Mouse (Mus musculus) common myeloid progenitor, adult 5-6 weeks (primary cell): ENCODE results near the gene Dhcr24. TPM values are rescaled to one million over a fixed set of nuclear protein-coding genes. Genes with fewer than 3 reads are reported as not detected.
A peak's percentile ranks its signal among the peaks of the same experiment; 100 is the strongest.

Experiments
- ATAC-seq: replicated peaks from 2 replicates; pipeline ENCODE4 v1.8.0; 2016; ENCODE audit warnings: low read depth, mild to moderate bottlenecking, moderate TSS enrichment, inconsistent platforms; ENCODE audit not compliant: poor library complexity, severe bottlenecking
- total RNA-seq: library from RNA; stranded (forward); fragments of 200-1000, 187-1606 nt; gene quantifications from 2 replicates; pipeline ENCODE4 v1.2.3, GENCODE M21; 2017

Dhcr24 gene
- 12.6 and 15.8 TPM in 2 replicates for total RNA-seq

DNA sequence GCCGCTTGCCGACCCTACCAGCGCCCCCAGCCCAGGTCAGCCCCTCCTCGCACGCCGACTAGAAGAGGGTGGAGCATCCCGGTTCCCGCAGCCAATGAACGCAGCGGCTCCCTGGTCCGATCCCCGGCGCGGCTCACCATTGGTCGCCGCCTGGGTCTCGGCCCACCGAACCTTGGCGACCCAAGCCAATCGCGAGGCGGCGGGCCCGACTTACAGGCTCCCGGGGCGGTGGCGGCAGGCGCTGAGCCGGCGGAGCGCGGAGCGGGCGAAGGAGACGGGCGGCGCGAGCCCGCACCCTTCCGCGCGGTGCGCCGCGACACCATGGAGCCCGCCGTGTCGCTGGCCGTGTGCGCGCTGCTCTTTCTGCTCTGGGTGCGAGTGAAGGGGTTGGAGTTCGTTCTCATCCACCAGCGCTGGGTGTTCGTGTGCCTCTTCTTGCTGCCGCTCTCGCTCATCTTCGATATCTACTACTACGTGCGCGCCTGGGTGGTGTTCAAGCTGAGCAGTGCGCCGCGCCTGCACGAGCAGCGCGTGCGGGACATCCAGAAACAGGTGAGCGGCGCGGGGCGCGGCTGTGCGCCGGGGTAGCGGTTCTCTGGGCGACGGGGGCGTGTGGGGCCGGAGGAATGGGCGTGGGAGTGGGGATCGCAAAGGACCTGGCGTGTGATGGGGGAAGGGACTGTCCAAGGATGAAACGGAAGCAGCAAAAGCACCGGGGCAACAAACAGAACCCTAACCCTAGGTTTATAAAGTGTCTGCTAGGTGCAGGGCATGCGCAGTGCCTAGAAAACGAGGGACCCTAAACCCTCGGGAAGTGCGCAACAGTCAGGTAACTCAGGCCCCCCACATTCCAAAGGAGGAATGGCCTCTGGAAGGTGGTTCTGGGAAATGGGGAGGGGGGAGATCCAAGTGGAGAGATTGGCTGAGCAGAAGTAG lies at the start of gene Dhcr24:
TSS of gene Dhcr24 (plus strand) at position 193 of the 936 bp plus-strand sequence.
- peak; percentile 79 for ATAC-seq

DNA sequence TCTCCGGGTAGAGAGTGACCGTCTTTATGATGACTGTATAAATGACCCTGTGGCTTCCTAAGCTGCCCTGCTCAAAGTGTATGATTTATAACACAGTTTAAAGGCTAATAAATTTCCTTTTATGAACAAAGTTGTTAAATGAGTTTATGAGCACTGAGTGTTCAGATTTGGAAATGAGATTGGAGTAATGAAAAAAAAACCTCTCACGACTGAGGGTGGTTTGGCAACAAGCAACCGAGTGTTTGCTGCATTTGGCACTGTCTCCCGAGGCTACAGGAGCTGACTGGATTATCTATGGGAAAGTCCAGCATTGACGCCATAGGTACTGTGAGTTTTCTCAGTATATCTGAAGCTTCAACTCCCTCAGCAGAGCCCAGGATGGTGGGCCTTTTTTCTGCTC lies 46.2 kb upstream of the Dhcr24 start:
- no peak for ATAC-seq

DNA sequence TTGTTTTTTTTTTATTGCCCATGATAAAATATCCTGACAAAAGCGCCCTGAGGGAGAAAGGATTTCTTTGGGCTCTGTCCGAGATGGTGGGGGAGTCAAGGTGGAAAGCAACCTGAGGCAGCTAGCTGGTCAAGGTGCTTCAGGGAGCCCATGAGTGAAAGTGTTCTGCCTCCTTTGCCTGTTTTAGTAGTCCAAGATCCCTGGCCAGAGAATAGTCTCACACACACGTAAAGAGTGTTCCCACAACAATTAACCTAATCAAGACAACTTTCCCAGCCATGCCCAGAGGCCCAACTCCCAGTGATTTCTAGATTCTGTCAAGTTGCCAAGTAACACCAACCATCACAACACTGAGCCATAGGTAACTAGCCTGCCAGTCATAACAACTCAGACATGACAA lies 38.3 kb upstream of the Dhcr24 start:
- no peak for ATAC-seq

DNA sequence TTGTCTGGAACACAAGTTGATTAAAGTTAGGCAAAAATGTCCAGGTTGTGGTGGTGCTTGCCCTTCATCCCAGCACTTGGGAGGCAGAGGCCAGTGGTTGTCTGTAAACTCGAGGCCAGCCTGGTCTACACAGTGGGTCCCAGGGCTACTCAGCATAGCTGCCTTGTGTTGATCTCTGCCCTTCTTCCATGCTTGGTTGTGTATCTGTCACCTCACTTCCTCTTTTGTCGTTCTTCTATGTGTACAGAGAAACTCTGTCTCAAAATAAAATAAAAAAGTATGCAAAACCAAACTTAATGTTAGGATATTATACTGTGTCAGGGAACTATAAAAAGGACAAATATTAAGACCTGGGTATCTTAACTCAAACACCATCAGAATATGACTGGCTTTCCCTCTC lies 36.7 kb upstream of the Dhcr24 start:
- peak; percentile 63 for ATAC-seq

DNA sequence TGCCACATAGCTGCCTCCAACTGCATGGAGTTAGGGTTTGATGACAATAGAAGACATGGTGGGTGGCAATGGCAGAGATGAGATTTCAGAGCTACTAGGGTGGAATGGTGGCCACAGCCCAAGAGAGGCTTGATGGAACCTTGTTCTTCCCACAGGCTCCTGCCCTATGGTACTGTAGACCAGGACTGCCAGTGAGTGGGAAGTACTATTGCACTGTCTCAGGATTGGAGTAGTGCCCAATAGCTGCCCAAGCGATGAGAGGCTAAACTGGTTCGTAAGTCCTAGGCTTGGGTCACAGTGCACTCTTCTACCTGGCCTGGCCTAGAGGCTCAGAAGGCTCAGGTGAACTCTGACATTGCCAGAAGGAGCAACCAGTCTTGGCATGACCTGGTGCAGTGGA lies 35.8 kb upstream of the Dhcr24 start:
- no peak for ATAC-seq

DNA sequence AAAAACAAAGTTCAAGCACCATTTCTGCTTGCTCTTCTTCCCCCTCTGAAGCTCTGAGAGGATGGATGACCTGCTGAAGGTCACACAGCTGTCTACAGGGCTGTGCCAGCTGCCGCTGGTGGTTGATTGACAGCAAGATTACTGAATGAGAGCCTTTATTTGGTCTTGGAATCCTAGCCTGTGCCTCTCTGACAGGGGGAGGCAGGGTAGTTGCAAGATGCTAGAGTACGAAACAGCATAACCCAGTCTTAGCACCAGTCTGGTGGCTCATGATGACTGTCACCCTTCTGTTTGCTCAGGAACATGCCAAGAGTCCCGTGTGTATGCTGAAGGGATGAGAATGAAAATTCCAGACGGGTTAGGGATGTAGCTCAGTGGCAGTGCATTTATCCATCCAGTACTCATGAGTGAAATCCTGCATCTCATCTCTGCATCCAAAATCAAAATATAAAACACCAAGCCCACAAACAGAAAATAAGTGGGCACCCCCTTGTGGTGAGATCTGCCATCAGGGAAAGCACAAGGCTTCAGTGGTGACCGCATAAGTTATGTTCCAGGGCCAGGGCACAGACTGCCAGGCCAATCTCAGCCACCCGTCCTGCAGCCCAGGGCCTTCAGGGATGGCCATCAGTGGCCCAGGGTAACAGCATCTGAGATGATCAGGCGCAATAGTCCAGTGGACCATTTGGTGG lies 32.8 kb upstream of the Dhcr24 start:
- no peak for ATAC-seq

DNA sequence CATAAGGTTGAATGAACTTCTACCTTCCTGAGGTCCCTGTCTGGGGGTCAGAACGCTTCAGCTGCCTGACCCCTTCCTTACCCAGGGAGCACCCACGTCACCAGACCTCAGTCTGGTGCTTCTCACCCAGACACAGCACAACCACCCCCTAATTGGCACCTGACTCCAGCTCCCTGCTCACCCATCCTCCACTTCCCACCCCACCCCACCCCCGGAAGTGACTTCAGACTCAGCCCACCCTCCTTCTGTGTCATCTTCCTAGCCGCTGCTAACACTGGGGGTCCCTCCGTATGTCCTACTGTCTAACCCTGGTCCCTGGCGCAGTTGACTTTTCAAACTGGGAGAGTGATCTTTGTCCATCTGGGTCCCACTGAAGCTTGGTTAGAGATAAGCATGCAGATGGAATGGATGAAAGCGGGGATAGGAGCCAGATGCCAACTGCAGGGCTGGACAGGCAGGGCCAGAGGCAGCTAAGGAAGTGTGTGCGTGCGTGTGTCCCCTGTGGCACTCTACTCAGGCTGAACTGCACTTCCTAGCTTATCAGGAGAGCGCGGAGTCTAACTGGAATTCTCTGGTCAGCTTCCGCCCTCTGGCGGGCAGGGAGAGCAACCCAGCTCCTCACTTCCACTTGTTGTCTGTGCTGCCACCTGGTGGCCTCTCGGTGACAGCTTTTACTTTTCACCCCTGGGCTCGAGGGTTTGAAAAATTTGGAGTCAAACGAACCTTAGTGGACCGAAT lies 31.3 kb upstream of the Dhcr24 start:
- ATAC-seq = peak; percentile 97

DNA sequence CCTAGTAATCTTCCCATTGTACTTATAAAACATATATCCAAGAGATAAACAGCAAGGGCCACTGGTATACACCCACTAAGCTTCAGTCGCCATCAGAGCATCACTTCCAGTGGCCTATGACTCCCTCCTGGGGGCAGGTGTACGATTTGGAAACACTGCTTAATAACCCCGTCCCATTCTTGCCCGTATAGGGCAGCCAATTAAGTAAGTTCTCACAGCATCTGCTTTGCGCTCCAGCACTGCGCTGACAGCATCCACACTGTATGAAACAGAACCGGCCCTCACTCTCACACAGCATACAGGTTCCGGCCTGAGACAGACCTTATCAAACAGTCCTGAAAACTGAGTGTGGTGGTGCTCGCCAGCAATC lies 30.7 kb upstream of the Dhcr24 start:
- no peak for ATAC-seq

DNA sequence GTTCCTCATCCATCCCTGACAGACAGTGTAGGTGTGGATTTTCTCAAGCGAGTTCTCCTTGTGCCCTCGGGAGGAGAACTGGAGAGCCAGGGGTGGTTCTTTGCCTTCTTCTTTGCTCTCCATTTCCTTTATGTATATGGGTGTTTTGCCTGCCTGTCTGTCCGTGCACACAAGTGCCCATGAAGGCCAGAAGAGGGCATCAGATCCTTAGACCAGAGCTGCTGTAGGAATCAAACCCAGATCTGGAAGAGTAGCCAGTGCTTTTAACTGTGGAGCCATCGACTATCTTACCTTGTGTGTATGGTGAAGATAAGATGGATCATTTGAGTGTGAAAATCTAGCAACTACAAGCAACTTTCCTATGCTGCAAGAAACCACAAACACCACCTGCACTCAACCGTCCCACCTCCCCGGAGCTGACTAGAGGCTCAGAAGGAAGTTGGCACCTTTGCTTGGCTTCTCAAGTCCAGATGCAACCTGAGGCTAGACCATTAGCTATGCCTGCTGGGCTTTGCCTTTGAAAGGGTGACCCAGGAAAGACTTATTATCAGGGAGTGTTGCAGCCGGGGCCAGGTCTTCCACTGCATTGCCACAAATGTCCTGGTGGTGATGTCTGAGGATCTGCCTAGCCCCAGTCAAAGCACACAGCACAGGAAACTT lies 27.3 kb upstream of the Dhcr24 start:
- ATAC-seq = no peak

DNA sequence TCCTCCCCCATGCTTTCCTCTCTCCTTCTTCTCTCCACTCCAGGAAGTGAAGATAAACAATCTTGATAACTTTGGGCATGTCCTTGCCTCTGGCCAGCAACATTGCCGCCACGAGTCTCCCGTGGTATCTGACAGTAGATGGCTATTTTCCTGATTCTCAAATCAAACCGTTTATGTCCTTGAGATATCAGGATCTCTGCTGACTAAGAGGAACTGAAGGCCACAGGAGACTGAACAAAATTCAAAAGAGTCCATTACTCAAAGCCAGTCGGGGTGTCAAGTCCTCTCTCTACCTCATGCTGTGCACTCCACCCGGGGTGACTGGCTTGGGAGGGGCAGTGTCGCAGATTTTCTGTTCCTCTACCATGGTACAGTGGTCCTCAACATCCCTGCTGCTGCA lies 26.6 kb upstream of the Dhcr24 start:
- ATAC-seq = no peak

DNA sequence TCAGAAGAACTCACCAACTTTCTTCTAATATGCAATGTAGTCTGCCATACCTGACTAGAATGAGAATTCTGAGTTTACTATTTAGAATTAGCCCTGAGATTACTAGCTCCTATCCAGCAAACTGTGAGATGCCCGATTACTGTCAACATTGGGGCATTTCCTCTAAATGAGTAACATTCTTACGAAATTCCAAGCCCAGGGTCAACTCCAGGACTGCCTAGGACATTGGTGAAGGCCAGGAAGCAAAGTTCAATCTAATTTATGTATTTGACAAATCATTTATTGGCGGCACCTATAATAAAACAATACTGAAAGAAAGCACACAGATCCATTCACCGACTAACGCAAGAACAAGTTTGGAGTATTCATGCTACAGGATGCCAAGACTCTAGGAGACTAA lies 21.1 kb upstream of the Dhcr24 start:
- ATAC-seq = no peak

DNA sequence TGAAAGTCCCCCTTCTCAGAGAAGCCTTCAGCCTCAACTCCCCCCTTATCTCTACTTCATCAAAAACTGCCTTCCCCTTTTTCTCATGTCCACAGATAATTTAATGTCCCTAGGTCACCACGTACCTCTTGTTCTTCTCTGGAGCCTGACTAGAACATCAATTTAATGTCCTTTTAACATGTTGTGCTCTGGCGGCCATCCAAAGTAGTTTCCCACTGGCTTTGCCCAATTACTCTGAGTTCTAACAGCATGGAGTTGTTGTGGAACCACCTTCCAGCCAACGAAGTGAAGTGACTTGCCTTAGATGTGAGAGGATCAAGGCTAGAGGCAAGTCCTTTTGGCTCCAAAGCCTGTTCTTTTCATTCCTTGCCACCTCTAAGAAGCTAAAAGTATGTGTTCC lies 19.3 kb upstream of the Dhcr24 start:
- ATAC-seq = no peak

DNA sequence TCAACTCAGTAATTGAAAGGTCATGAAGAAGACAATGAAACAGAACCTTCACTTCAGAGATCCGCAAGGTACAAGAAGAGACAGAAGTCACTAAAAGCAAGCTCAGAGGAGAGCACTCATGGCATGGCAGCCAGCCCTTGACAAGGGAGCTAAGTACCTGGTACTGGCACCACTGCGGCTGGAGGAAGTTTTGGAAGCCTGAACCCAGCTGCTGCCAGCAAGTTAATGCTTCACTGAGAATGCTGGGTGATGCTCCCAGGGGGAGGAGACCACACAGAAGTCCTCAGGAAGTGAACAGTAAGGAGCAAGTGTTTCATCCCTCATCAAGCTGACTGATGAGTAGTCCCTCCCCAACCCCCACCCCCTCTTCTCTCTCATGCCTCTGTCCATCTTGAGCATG lies 18.6 kb upstream of the Dhcr24 start:
- ATAC-seq = no peak

DNA sequence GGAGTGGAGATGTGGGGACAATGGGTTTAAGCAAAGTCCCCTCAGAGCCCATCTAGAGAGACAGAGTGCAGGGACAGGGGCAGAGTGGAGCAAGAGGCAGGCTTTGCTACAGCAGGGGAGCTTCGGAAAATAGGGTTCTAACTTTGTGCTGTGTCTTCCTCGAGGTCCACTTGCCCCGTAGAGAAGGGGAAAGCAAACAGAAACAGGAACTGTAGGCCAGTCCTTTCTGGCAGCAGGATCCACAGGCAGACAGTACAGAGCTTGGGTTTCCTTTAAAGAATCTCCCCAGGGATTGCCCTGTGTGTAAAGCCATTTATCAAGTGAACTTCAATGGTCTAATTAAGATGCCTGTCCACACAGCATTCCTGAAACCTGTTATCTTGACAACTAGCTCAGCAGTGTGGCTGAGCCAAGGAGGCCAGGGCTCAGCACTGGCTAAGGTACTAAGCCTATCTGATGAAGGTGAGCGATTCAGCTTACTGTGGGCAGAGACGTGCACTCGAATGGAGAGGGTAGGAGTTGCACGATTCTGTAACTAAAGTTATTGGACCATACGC lies 14.9 kb upstream of the Dhcr24 start:
- no peak for ATAC-seq

DNA sequence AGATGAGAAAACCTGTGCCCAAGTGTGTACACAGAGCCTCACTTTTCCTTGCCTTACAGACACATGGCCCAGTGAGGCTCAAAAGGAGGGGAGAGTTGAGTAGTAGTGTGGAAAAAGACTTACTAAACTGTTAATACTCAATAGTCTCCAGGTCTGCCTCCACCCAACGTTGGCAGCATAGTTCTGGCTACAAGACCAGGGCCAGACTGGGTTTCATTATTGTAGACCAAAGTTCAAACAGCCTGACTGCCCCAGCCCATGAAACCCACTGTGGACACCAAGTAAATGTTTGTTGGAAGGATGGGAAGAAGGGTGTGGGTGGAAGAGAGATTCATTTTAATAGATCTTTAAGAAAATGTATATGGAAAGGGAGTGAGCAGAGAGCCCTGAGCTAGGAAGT lies 13.9 kb upstream of the Dhcr24 start:
- ATAC-seq = no peak

DNA sequence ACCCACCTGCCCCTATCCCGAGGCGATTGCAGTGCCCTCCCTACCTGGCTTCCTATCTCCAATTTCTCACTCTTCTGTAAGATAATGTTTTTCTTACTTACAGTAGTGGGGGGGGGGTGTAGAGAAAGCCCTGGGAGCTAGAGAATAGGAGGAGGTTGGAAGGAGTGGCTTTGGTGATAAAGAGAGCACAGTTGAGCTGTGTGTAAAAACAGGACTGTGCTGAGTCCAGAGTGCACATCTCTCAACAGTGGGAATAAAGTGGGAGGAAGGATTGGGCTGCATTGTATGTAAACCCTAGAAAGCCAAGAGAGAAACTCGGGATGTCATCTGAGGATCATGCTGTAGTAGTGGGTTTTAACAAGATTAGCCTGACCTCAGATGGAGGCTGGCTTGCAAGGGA lies 12.7 kb upstream of the Dhcr24 start:
- ATAC-seq = no peak

DNA sequence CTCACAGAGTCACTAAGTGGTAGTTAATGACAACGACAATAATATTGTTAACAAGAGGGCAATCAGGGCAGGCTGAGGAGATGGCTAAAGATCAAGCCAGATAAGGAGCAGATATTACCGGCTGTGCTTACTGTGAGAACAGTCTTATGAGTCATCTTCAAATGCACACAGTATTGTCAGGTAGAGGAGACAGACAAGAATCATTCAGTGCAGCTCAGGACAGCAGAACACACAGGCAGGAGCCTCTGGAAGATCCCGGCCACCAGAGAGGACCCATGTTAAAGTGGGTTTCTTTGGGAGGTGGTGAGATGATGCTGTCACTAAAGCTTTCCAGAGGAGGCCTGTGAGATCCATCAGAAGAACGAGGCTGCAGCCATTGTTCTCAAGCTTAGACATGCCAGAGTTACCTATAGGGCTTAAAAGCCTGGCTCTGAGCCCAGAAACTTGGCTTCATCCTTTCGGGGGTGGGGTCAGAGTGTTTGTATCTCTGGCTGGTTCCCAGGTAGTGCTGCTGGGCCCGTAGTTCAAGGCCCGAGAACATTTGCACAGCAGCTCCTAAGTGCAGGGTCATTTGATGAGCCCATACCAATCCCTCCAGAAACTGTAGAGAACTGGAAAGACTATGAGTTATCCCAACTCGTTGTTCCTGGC lies 10.2 kb upstream of the Dhcr24 start:
- ATAC-seq = no peak

DNA sequence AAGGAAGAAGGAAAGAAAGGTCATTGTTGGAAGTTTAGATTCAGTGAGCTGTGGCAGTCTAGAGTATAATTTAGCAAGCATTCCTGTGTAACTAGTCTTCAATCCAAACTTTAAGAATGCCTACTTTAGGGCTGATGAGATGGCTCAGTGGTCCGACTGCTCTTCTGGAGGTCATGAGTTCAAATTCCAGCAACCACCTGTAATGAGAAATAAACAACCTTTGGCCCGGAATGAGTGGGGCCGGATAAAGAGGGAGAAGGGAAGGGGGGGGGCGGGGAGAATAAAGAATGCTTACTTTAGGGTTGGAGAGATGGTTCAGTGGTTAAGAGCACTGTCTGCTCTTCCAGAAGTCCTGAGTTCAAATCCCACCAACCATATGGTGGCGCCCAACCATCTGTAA lies 3.6 kb upstream of the Dhcr24 start:
- ATAC-seq = no peak

DNA sequence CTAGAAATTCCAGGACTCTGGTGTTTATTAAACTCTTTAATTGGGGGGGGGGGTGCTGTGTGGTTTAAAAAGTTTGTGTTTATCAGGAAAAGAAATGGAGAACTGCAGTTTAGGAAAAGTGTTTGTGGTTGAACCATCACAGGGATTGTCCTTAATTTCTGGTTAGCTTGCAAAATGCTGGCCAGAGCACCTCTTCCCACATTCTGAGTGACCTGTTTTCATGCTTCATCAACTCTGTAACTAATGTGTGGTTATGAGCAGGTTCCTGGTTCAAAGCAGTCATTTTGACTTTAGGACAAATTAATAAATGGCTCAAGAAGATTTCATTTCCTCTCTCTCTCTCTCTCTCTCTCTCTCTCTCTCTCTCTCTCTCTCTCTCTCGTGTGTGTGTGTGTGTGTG lies 2.9 kb upstream of the Dhcr24 start:
- ATAC-seq = no peak
